Mouse (Mus musculus): ENCODE results near the gene Ckm. TPM values are rescaled to one million over a fixed set of nuclear protein-coding genes. Genes with fewer than 3 reads are reported as not detected.

The Ckm gene
- total RNA-seq, 2 experiments from 2014 or later, result not detected

- peak in 1 of 2 experiments; percentile 68 for DNase-seq (ENCODE audit: low spot score in 2 of 2)
These were observed 60.1 kb downstream of the Ckm start for GRCm38 (mm10) chr7:19464367-19465307.

- DNase-seq (ENCODE audit: low spot score in 2 of 2), result no peak
These were observed 62.1 kb downstream of the Ckm start for GRCm38 (mm10) chr7:19466602-19467145.

GRCm38 (mm10) chr7:19467638-19468037, 63.1 kb downstream of the Ckm start:
- DNase-seq (ENCODE audit: low spot score in 2 of 2), result no peak

- DNase-seq (ENCODE audit: low spot score in 2 of 2), result no peak
These were observed 63.7 kb downstream of the Ckm start for GRCm38 (mm10) chr7:19468279-19468678.

- DNase-seq (ENCODE audit: low spot score in 2 of 2), result no peak
These were observed 64.8 kb downstream of the Ckm start for GRCm38 (mm10) chr7:19469404-19469803.

GRCm38 (mm10) chr7:19470308-19470707, 65.7 kb downstream of the Ckm start:
- no peak for DNase-seq (ENCODE audit: low spot score in 2 of 2)

GRCm38 (mm10) chr7:19472403-19472802, 67.8 kb downstream of the Ckm start:
- DNase-seq (ENCODE audit: low spot score in 2 of 2), result no peak

Small RNA genes within 50 kb of the gene (microRNA-seq; reads per million reads assigned to microRNA genes)
- 0 to 0.28 reads per million in 2 experiments for gene Mir343

Other genes with a start within 250 kb of the Ckm start
- 1 to 10 TPM in 1 of 2 experiments, under 1 TPM in 1; 0.55 to 1.6 TPM for gene Gipr, start 238.6 kb upstream of the Ckm start, total RNA-seq (2021)
- gene Eml2, start 228.4 kb upstream of the Ckm start, total RNA-seq (2021), result 100 to 1,000 TPM; 175 to 197 TPM
- 1 to 10 TPM; 4.1 to 4.6 TPM for gene Gpr4, start 192.2 kb upstream of the Ckm start, total RNA-seq (2021)
- gene Opa3, start 176.4 kb upstream of the Ckm start, total RNA-seq (2021), result 10 to 100 TPM; 37.3 to 39.9 TPM
- gene Vasp, start 133.0 kb upstream of the Ckm start, total RNA-seq (2021), result 10 to 100 TPM; 23.2 to 24.2 TPM
- gene Ppm1n, start 124.7 kb upstream of the Ckm start, total RNA-seq (2021), result under 1 TPM in 1 of 2 experiments, not detected in 1; 0.79 TPM
- 100 to 1,000 TPM in 1 of 2 experiments, 10 to 100 TPM in 1; 93.0 to 104 TPM for gene Rtn2, start 122.2 kb upstream of the Ckm start, total RNA-seq (2021)
- 1 to 10 TPM; 6.1 to 6.5 TPM for gene Fosb, start 94.7 kb upstream of the Ckm start, total RNA-seq (2021)
- gene Ercc1, start 60.0 kb upstream of the Ckm start, total RNA-seq (2021), result 10 to 100 TPM; 38.3 to 44.7 TPM
- gene Cd3eap, start 45.3 kb upstream of the Ckm start, total RNA-seq (2021), result 10 to 100 TPM; 19.6 to 19.8 TPM
- gene Ppp1r13l, start 45.0 kb upstream of the Ckm start, total RNA-seq (2021), result 1 to 10 TPM; 4.5 to 6.7 TPM
- 10 to 100 TPM; 28.2 to 34.7 TPM for gene Ercc2, start 22.8 kb upstream of the Ckm start, total RNA-seq (2021)
- 1 to 10 TPM; 3.5 to 4.1 TPM for gene Klc3, start 672 bp upstream of the Ckm start, total RNA-seq (2021)
- 100 to 1,000 TPM; 114 to 119 TPM for gene Mark4, start 54.0 kb downstream of the Ckm start, total RNA-seq (2021)
- 1 to 10 TPM in 1 of 2 experiments, under 1 TPM in 1; 0.91 to 1.0 TPM for gene Exoc3l2, start 58.6 kb downstream of the Ckm start, total RNA-seq (2021)
- gene Bloc1s3, start 103.6 kb downstream of the Ckm start, total RNA-seq (2021), result 1 to 10 TPM; 6.4 to 7.0 TPM
- 10 to 100 TPM; 23.0 to 24.2 TPM for gene Trappc6a, start 103.6 kb downstream of the Ckm start, total RNA-seq (2021)
- under 1 TPM; 0.48 to 0.69 TPM for gene Nkpd1, start 113.1 kb downstream of the Ckm start, total RNA-seq (2021)
- 10 to 100 TPM; 88.3 to 91.7 TPM for gene Ppp1r37, start 158.3 kb downstream of the Ckm start, total RNA-seq (2021)
- under 1 TPM in 1 of 2 experiments, not detected in 1; 0.53 TPM for gene Zfp296, start 172.5 kb downstream of the Ckm start, total RNA-seq (2021)
- 10 to 100 TPM; 39.8 to 43.3 TPM for gene Gemin7, start 172.8 kb downstream of the Ckm start, total RNA-seq (2021)
- gene Clasrp, start 199.7 kb downstream of the Ckm start, total RNA-seq (2021), result 10 to 100 TPM; 85.8 to 95.0 TPM
- gene Relb, start 224.7 kb downstream of the Ckm start, total RNA-seq (2021), result 10 to 100 TPM in 1 of 2 experiments, 1 to 10 TPM in 1; 9.9 to 10.5 TPM